Mouse (Mus musculus) megakaryocyte, embryonic 14.5 days (primary cell): ENCODE results near the gene Tmem147.

Experiments used
- FLI1 ChIP-seq: IDR thresholded peaks from 2 replicates; pipeline ENCODE4 v1.6.1; 2012; ENCODE audit warnings: low read length, inconsistent platforms, mixed read lengths
- GATA1 ChIP-seq: IDR thresholded peaks from 3 replicates; pipeline ENCODE4 v1.6.1; 2012; ENCODE audit warnings: mixed read lengths, low read length, inconsistent platforms, borderline replicate concordance

GRCm38 (mm10) chr7:30729396-30730063 lies at the start of gene Tmem147:
- TF ChIP-seq GATA1 (no peak), FLI1 (no peak)
